Mouse (Mus musculus): Measurements from ENCODE around the gene Zfp974. TPM values are rescaled to one million over a fixed set of nuclear protein-coding genes. Genes with fewer than 3 reads are reported as not detected.
"Not testable (repeated sequence)": the region's sequence is repeated elsewhere in the genome, so short reads cannot be mapped to it uniquely, and the experiment has no call there.

Gene Zfp974
- total RNA-seq (2021): 10 to 100 TPM; 15.2 to 18.7 TPM
- long read RNA-seq, experiment 1, partial matches to known transcripts: 1 of 2 reads
- long read RNA-seq, experiment 1, other reads (novel, unspliced or antisense): 1 of 2 reads
- long read RNA-seq, experiment 2, partial matches to known transcripts: 0 of 4 reads
- long read RNA-seq, experiment 2, other reads (novel, unspliced or antisense): 4 of 4 reads

- peak within 1 kb of the TSS; percentile 77 for H3K4me3 ChIP-seq
- DNase-seq (ENCODE audit: low spot score in 2 of 2): peak; percentile 57 to 61
- peak within 1 kb of the TSS; percentile 88 for H3K27ac ChIP-seq
- TF ChIP-seq CTCF (conservative IDR thresholded peaks at IDR 0.05): 0 out of 2 replicates have a peak, but pooled peaks have one; percentile 2
These were observed at the start of gene Zfp974 for GRCm38 (mm10) chr7:27928818-27929695. Zfp974 (minus strand) TSS chr7:27929460.

GRCm38 (mm10) chr7:27949451-27949850 is 20.2 kb upstream of the Zfp974 start:
- not testable (repeated sequence) for H3K4me3 ChIP-seq; H3K27ac ChIP-seq; DNase-seq (ENCODE audit: low spot score in 2 of 2)

GRCm38 (mm10) chr7:27941869-27942268 is 12.6 kb upstream of the Zfp974 start:
- peak in 1 of 2 experiments; percentile 36 for DNase-seq (ENCODE audit: low spot score in 2 of 2)
- not testable (repeated sequence) for H3K4me3 ChIP-seq, H3K27ac ChIP-seq
- peak; percentile 66 for TF ChIP-seq CTCF (conservative IDR thresholded peaks at IDR 0.05)

- DNase-seq (ENCODE audit: low spot score in 2 of 2); H3K4me3 ChIP-seq; H3K27ac ChIP-seq: not testable (repeated sequence)
These were observed 4.5 kb upstream of the Zfp974 start for GRCm38 (mm10) chr7:27933800-27934158.

- no peak overlapping the region for H3K27ac ChIP-seq
- TF ChIP-seq CTCF (conservative IDR thresholded peaks at IDR 0.05): no peak
- H3K4me3 ChIP-seq: no peak overlapping the region; the same call in 1 of the 2 replicates
- DNase-seq (ENCODE audit: low spot score in 2 of 2): no peak
These were observed 4.0 kb upstream of the Zfp974 start for GRCm38 (mm10) chr7:27933050-27933799.

- H3K27ac ChIP-seq; DNase-seq (ENCODE audit: low spot score in 2 of 2); H3K4me3 ChIP-seq: not testable (repeated sequence)
These were observed 2.2 kb downstream of the Zfp974 start for GRCm38 (mm10) chr7:27927041-27927440.

- not testable (repeated sequence) for DNase-seq (ENCODE audit: low spot score in 2 of 2); H3K27ac ChIP-seq; H3K4me3 ChIP-seq
These were observed 18.3 kb downstream of the Zfp974 start for GRCm38 (mm10) chr7:27910952-27911351.

GRCm38 (mm10) chr7:27905061-27905848 is 24.0 kb downstream of the Zfp974 start:
- no peak for DNase-seq (ENCODE audit: low spot score in 2 of 2)
- H3K27ac ChIP-seq: no peak overlapping the region
- TF ChIP-seq CTCF (conservative IDR thresholded peaks at IDR 0.05): no peak

GRCm38 (mm10) chr7:27900601-27901000 is 28.7 kb downstream of the Zfp974 start:
- H3K4me3 ChIP-seq: no peak overlapping the region
- H3K27ac ChIP-seq: no peak overlapping the region
- TF ChIP-seq CTCF (conservative IDR thresholded peaks at IDR 0.05): no peak
- no peak for DNase-seq (ENCODE audit: low spot score in 2 of 2)

More at GRCm38 (mm10) chr7:27905061-27905848, 24.0 kb downstream of the Zfp974 start:
- H3K4me3 ChIP-seq: no peak overlapping the region

GRCm38 (mm10) chr7:27881721-27882120 is 47.5 kb downstream of the Zfp974 start:
- TF ChIP-seq CTCF (conservative IDR thresholded peaks at IDR 0.05): no peak
- DNase-seq (ENCODE audit: low spot score in 2 of 2): no peak
- Histone ChIP-seq H3K27ac (no peak overlapping the region), H3K4me3 (no peak overlapping the region)

GRCm38 (mm10) chr7:27862578-27862977 is 66.7 kb downstream of the Zfp974 start:
- H3K27ac ChIP-seq; H3K4me3 ChIP-seq; DNase-seq (ENCODE audit: low spot score in 2 of 2): not testable (repeated sequence)

GRCm38 (mm10) chr7:27860396-27861235 is 68.6 kb downstream of the Zfp974 start:
- Histone ChIP-seq H3K4me3 (peak overlapping the region; percentile 74), H3K27ac (peak overlapping the region; percentile 75)
- TF ChIP-seq CTCF (conservative IDR thresholded peaks at IDR 0.05): no peak
- DNase-seq (ENCODE audit: low spot score in 2 of 2): peak; percentile 43 to 60
